Mouse (Mus musculus): ENCODE results near the gene A430078G23Rik.

A430078G23Rik gene

GRCm38 (mm10) chr8:3414639-3415190 lies 61.5 kb downstream of the A430078G23Rik start:
- no peak for DNase-seq

GRCm38 (mm10) chr8:3415259-3415658 lies 62.0 kb downstream of the A430078G23Rik start:
- no peak for DNase-seq

GRCm38 (mm10) chr8:3415661-3416060 lies 62.4 kb downstream of the A430078G23Rik start:
- DNase-seq = no peak

- DNase-seq = no peak
Observed at GRCm38 (mm10) chr8:3416846-3417245, 63.6 kb downstream of the A430078G23Rik start.

GRCm38 (mm10) chr8:3417455-3417854 lies 64.2 kb downstream of the A430078G23Rik start:
- DNase-seq = peak; percentile 29 to 56

- peak in 1 of 2 experiments; percentile 23 for DNase-seq
Observed at GRCm38 (mm10) chr8:3418101-3418500, 64.9 kb downstream of the A430078G23Rik start.

- peak in 1 of 2 experiments; percentile 33 for DNase-seq
Observed at GRCm38 (mm10) chr8:3420105-3420706, 67.0 kb downstream of the A430078G23Rik start.

GRCm38 (mm10) chr8:3421507-3421906 lies 68.3 kb downstream of the A430078G23Rik start:
- no peak for DNase-seq

- DNase-seq = no peak
Observed at GRCm38 (mm10) chr8:3425217-3425616, 72.0 kb downstream of the A430078G23Rik start.

GRCm38 (mm10) chr8:3426211-3426610 lies 73.0 kb downstream of the A430078G23Rik start:
- DNase-seq = no peak

GRCm38 (mm10) chr8:3428426-3428825 lies 75.2 kb downstream of the A430078G23Rik start:
- DNase-seq = no peak

- peak; percentile 65 to 71 for DNase-seq
Observed at GRCm38 (mm10) chr8:3429966-3430365, 76.8 kb downstream of the A430078G23Rik start.

- DNase-seq = peak; percentile 49 to 60
Observed at GRCm38 (mm10) chr8:3431113-3431512, 77.9 kb downstream of the A430078G23Rik start.

GRCm38 (mm10) chr8:3436492-3436891 lies 83.3 kb downstream of the A430078G23Rik start:
- DNase-seq = no peak

GRCm38 (mm10) chr8:3439510-3439909 lies 86.3 kb downstream of the A430078G23Rik start:
- DNase-seq = peak; percentile 48 to 59
